ENCODE assay signal across 27 mouse cellular contexts in genomic region chr17:56823352-56823751, GRCm38 (mm10). TPM values are rescaled to one million over a fixed set of nuclear protein-coding genes. Genes with fewer than 3 reads are reported as not detected.
"Had no signal": no experiment of that assay in that cellular context is flagged by ENCODE, and none has a peak within 500 bp of the region (broad histone marks: within the 10 kb centered on the region; RNA-seq: fewer than 3 reads in every experiment).

No protein-coding gene starts in this region.

- ATAC-seq: lung, postnatal 0 days; midbrain, embryonic 13.5 days had no signal

- H3K4me1 ChIP-seq: limb, embryonic 12.5 days; limb, embryonic 15.5 days had no signal

- H3K36me3 ChIP-seq: limb, embryonic 12.5 days; limb, embryonic 15.5 days; midbrain, embryonic 13.5 days had no signal

- H3K27ac ChIP-seq: limb, embryonic 12.5 days; limb, embryonic 15.5 days; liver, embryonic 15.5 days; macrophage; midbrain, embryonic 13.5 days had no signal

- DNase-seq: kidney, adult 18-20 months; kidney, adult 9 months; kidney, postnatal 14 days; kidney, postnatal 4 days; left cerebral cortex, postnatal 4 days; lung, embryonic 14.5 days; thymus, adult 18-20 months; thymus, postnatal 36 days had no signal

- H3K4me2 ChIP-seq: limb, embryonic 12.5 days; limb, embryonic 15.5 days; liver, embryonic 15.5 days; lung, embryonic 14.5 days; midbrain, embryonic 13.5 days had no signal

- H3K9me3 ChIP-seq: limb, embryonic 12.5 days; limb, embryonic 15.5 days; liver, embryonic 15.5 days; midbrain, embryonic 13.5 days had no signal

- H3K9ac ChIP-seq: limb, embryonic 12.5 days; limb, embryonic 15.5 days; liver, embryonic 15.5 days; lung, embryonic 14.5 days; midbrain, embryonic 13.5 days had no signal

- H3K4me3 ChIP-seq: limb, embryonic 12.5 days; limb, embryonic 15.5 days; liver, embryonic 15.5 days; midbrain, embryonic 13.5 days had no signal

RNA-seq across cellular contexts. Expression of gene Acsbg2, which starts 50.9 kb away (rescaled TPM):
- total RNA-seq: layer of hippocampus, adult 18-20 months; layer of hippocampus, postnatal 14 days; left cerebral cortex, adult 8-10 months; left cerebral cortex, postnatal 14 days; left cerebral cortex, postnatal 4 days; megakaryocyte, adult 5-6 weeks had no signal
- polyA plus RNA-seq: kidney, embryonic 16.5 days; limb, embryonic 12.5 days; limb, embryonic 15.5 days; liver, embryonic 15.5 days; lung, embryonic 14.5 days; lung, postnatal 0 days; macrophage; midbrain, embryonic 13.5 days; midbrain, postnatal 0 days; neural tube, embryonic 11.5 days; neural tube, embryonic 14.5 days; small intestine, adult 2 months; spleen, adult 2 months; stomach, embryonic 16.5 days; urinary bladder, adult 2 months had no signal

RNA-seq across cellular contexts. Expression of gene 1700061G19Rik, which starts 51.9 kb away (rescaled TPM):
- total RNA-seq: midbrain, postnatal 0 days had no signal
- polyA plus RNA-seq: macrophage; small intestine, adult 2 months had no signal

RNA-seq across cellular contexts. Expression of gene Prr22, which starts 53.3 kb away (rescaled TPM):
- polyA plus RNA-seq: macrophage had no signal
